Mouse (Mus musculus) heart, adult 11 months (tissue): ENCODE measurements around the gene Il25.

Source experiments
- DNase-seq: peaks from one replicate; pipeline ENCODE4 v3.0.0; 2022

Gene Il25

GRCm38 (mm10) chr14:54932645-54933150, at the start of gene Il25:
TSS of gene Il25 (plus strand) at chr14:54932695.
- no peak for DNase-seq

- peak; percentile 99 for DNase-seq
Observed at GRCm38 (mm10) chr14:54883154-54884021, 49.1 kb upstream of the Il25 start, which contains the start of the genes Bcl2l2 and Gm20521. TSS of gene Bcl2l2 (plus strand) at chr14:54883377. TSS of gene Gm20521 (plus strand) at chr14:54883441.

DNA sequence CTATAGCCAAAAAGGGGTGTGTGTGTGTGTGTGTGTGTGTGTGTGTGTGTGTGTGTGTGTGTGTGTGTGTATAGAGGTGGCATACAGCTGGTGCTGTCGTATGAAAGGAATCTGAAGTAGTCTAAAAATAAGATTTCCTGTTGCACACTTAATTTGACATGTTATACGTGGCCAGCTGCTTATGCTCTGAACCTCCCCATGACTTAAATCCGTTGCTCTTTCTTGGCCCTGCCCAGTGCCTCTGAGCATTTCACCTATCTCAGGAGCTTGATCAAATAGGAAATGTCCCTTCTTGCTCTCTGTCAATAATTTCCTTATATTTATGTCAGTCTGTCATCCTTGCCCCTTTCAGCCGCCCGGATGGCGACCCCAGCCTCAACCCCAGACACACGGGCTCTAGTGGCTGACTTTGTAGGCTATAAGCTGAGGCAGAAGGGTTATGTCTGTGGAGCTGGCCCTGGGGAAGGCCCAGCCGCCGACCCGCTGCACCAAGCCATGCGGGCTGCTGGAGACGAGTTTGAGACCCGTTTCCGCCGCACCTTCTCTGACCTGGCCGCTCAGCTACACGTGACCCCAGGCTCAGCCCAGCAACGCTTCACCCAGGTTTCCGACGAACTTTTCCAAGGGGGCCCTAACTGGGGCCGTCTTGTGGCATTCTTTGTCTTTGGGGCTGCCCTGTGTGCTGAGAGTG, 48.3 kb upstream of the Il25 start:
- peak; percentile 91 for DNase-seq

DNA sequence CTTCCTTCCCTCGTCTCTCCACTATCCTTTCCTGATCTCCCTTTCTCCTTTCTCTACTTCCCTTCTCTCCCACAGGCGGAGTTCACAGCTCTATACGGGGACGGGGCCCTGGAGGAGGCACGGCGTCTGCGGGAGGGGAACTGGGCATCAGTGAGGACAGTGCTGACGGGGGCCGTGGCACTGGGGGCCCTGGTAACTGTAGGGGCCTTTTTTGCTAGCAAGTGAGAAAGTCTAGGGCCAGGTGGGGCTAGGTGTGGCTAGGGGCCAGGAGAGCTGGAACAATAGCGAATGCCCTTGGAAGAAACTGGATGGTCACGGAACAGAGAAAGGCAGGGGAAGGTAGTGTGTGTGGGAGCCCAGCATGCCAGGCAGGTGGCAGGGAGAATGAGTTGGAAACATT, 47.2 kb upstream of the Il25 start:
- DNase-seq: peak; percentile 90

GRCm38 (mm10) chr14:54892200-54892599, 40.3 kb upstream of the Il25 start, which contains the start of gene Pabpn1:
TSS of gene Pabpn1 (plus strand) at chr14:54892500.
- no peak for DNase-seq

DNA sequence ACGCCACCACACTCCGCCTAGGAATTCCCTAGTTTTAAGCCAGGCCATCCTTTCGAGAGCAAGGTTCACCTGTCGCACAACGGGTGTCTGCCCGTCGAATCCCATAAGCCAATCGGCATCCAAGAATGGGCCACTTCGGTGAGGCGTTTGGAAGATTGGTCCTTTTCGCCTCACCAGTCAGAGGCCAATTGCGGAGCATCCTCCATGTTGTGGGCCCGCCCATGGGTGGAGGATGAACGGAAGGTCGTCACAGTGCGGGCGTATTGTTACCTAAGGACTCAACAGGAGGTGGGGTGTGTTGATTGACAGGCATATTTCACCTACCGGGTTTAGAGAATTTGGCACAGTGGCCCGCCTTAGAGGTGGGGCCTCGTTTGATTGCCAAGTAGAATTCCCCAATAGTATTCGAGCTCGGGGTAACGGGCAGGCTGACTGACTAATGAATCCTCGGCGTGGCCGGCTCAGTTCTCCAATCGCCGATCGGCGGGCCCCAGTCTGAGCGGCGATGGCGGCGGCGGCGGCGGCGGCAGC, 38.8 kb upstream of the Il25 start:
- peak; percentile 100 for DNase-seq

DNA sequence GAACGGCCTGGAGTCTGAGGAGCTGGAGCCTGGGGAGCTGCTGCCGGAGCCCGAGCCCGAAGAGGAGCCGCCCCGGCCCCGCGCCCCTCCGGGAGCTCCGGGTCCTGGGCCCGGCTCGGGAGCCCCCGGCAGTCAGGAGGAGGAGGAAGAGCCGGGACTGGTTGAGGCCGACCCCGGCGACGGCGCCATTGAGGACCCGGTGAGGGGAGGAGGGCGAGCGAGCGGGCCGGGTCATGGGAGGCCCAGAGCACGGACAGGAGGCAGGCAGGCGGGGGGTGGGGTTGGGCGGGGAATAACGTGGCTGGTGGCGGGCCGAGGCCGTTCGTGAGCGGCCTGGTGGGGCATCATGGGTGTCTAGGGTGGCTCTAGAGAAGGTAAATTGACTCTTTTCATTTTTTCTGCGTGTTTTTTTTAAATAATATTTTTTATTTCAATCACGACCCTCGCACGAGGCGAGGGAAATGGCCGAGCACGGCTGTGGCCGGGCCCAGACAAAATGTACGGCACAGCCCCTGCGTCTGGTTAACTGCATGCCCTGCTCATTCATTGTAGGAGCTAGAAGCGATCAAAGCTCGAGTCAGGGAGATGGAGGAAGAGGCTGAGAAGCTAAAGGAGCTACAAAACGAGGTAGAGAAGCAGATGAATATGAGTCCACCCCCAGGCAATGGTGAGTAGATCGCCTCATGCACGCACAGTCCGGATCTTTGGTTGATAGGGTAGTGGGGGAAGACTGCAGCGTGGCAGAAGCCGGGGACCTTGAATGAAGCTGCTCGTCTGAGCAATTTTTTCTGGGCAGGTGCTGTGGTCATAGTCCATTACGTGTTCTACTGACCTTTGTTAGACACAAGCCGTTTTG, 38.0 kb upstream of the Il25 start:
- peak; percentile 91 for DNase-seq

GRCm38 (mm10) chr14:54897445-54897844, 35.0 kb upstream of the Il25 start:
- DNase-seq: no peak

- peak; percentile 93 for DNase-seq
Observed at GRCm38 (mm10) chr14:54900383-54900782, 32.1 kb upstream of the Il25 start.

GRCm38 (mm10) chr14:54903641-54904040, 28.9 kb upstream of the Il25 start:
- DNase-seq: no peak

DNA sequence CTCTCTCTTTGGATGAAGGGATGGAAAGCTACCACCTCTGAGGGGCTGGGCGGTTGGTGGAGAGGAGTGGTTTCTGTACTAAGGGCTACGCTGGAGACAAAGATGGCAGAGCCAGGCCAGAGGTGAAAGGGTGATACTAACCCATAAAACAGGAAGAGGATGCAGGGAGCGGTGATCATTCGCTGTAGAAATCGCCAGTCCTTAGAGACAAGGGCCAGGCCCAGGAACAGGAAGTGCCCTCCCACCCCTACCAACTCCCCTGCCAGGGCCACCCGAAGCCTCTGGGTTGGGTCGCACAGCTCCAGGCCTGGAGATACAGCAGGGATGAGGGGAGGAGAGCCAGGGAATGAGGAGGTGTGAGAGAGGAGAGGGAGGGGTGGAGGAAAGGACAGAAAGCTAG, 23.8 kb upstream of the Il25 start:
- DNase-seq: no peak

DNA sequence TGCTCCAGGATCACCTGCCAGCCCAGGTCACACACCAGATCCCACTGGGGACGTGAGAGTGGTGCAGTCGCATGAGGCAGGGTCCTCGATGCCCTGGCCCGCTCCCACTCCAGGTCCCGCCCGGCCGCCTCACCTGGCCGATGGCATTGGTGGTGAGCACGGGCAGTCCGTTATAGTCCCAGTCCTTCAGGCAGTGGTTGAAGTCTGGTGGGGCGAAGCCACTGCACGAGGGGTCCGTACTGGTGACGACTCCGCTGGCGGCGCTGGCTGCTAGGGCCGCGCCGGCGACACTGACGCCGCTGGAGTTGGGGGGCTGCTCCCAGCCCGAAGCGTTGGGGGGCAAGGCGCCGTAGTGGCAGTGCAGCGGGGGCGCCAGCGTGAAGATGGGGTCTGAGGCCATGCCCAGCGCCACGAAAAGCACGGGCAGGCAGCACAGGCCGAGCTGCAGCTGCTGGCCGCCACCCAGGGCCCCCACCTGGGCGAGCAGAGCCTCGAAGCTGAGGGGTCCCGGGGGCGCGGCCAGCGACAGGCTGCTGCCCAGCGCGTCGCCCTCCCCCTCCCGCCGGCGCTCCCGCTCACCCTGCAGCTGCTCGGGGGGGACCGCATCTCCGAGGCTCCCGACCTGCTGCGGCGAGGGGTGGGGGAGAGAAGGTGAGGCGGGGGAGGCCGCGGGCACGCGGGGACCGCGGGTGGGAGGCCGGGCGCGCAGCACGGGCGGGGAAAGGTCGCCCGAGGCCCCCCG, 20.2 kb upstream of the Il25 start:
- peak; percentile 92 for DNase-seq

DNA sequence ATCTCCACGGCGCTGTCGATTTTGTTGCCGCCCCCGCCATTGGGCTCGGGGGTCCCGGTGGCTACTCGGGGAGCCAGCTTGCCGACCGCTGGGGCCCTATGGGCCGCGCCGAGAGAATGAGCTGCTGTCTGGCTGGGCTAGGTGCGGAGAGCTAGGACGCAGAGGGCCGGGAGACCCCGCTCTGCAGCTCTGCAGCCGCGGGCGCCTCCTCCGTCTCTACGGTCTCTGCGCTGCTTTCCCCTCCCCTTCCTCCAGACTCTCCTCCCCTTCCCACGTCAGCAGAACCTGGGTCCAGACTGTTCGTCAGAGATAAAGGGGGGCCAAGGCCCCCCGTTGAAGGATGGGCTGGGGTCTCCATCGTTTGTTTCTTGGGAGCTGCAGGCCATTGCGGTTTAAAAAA, 19.6 kb upstream of the Il25 start, which contains the start of gene Slc22a17:
TSS of gene Slc22a17 (minus strand) at position 247 of the 400 bp plus-strand sequence.
- DNase-seq: peak; percentile 98

DNA sequence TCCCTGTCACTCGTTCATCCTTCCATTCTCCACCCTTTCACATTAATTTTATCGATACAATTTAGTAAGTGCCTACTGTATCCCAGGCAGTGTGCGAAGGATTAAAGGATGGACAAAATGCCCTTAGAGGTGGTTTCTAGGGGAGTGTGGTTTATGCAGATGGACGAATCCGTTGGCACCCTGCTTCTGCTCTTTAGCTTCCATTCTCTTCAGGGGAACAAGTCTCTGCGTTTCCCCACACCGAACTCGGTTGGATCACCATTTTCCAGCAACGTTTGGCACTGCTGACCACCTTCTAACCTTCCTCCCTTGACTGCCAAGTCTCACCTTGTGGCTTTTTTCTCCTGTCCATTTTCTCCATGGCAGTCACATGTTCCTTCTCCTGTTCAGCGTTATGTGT, 19.2 kb upstream of the Il25 start:
- no peak for DNase-seq

- peak; percentile 91 for DNase-seq
Observed at GRCm38 (mm10) chr14:54920076-54920685, 12.3 kb upstream of the Il25 start.

GRCm38 (mm10) chr14:54924641-54925348, 7.7 kb upstream of the Il25 start:
- DNase-seq: peak; percentile 98

DNA sequence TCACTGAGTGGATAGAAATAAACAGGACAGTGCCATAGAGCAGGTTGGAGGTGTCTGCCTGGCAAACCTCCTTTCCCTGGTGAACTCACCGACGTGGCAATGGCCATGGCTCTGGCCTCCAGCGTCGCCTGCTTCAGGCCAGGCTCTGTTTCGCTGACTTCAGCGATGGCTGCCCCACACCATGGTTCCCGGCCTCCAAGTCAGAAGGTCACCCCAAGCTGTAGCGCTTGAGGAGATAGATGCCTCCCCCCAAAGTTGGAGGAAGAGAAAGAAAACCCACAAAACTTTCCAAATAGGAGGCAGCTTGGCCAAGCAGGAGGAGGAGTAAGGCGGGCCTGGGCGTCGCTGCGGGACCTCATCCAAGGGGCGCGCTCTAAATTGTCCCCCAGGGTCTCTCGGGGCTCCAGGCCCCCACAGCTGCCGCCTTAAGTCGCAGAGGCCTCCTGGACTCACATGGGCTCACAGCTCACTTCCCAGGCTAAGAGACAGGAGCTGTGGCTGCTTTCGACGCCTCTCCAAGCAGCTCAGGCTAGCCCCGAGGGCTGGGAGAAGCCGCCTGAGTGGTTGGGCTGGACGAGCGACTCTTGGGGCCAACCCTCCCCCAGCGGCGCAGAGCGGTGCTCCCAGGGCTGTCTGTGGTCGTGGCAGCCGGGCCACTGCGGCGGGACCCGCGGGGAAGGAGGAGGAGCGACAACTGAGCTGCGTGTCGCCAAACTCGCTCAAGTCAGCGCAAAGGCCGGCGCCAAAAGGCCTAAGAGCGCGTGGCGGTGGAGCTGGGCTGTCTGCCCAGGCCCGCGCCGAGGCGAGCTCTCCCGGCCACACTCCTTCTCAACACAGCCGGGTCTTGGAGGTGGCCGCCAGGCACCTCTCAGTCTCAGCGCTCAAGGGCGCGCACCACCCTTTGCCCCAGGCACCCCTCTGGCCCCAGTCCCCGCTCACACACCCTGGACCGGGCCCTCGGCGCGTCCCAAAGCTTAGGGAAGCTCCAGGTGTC, 6.8 kb upstream of the Il25 start, which contains the start of gene Efs:
TSS of gene Efs (minus strand) at position 778 of the 994 bp plus-strand sequence.
- DNase-seq: peak; percentile 98

DNA sequence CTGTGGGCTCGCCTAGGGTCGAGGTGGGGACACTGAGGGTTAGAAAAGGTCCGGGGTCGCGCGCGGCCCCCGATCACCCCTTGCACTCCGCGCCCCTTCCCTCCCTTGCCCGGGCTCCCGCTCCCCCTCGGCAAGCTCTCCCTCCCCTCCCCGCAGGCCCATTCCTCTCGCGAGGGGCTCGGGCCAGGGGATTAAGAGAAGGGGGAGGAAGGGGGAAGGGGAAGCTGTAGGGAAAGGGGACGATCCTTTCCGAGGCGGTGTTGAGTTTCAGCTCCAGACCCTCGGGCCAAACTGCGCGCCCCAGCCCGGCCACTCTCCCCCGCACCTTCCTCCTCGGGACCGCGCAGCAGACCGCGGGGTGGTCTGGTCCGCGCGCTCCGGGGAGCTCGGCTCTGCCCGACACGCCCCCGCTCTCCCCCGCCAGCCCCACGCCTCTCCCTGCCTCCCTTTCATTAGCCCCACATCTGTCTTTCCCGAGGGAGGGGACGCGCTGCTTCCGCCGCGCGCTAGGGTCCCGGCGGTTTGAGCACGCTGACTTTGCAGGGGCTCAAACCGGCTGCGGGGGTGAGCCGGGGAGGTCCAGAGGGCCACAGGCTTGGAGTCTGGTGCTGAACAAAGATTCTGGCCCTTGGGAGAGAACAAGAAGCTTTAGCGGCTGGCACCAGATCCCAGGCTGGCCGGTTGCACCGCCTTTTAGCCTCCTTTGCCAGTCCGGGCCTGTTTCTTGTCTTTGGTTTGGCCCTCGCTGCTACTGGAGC, 5.9 kb upstream of the Il25 start:
- peak; percentile 98 for DNase-seq
